Mouse (Mus musculus) spleen, embryonic (tissue): ENCODE measurements at regions not wholly inside any gene's neighbourhood (a gene's known extent, or its start where the extent isn't known, plus 50 kb on each side); places are given as distances from the start of the nearest gene placed in this dataset.

Source experiments
- CTCF ChIA-PET: fragments of 350-600 bp; sonication (Branson Sonifier 250); formaldehyde crosslinking; loops from one replicate; lab custom pipeline; 2022; lab: Charles Lee

DNA sequence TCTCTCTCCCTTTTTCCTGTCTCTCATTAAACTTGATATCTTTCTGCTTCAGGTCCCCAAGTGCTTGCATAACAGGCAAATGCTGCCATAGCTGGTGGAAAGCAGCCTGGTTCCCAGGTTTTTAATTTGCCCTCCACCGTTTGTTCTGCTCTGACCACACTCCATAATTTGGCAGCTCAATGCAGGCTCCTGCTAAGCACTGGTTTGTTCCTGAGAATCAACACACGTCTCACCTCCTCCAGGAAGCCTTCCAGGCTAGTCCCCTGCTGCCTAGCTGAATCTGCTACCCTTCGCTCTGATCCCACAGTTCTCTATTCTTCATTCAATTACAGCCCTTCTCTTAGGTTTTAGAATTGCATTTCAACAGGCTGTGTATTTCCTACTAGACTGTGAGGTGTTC is 152.4 kb upstream of the Ppp2r3a start:
- CTCF ChIA-PET, result no interaction called here

- CTCF ChIA-PET, result no interaction called here
These were observed 151.1 kb upstream of the Ppp2r3a start for GRCm38 (mm10) chr9:101402544-101403194.

DNA sequence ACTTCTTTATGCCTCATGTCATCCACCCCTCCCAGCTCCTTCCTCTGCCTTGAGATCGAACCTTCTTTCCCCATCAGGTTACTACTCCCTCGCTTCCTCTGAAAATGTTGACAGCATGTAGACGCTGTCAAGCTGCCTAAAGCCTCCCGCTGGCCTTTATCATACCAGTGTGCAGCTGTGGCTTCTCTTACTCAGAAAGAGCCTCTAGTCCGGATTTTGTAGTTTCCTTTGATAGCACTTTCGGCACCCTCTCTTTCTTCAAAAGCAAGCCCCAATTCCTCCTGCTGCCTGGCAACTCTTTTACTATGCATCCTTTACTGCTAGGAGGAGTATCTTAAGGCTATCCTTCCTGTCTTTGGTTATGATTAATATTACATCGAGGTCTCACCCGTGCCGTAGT is 149.8 kb upstream of the Ppp2r3a start:
- CTCF ChIA-PET, result no interaction called here

GRCm38 (mm10) chr9:101398858-101399257 is 147.3 kb upstream of the Ppp2r3a start:
- CTCF ChIA-PET, result no interaction called here

GRCm38 (mm10) chr9:101369380-101369779 is 117.8 kb upstream of the Ppp2r3a start:
- CTCF ChIA-PET, result no interaction called here

DNA sequence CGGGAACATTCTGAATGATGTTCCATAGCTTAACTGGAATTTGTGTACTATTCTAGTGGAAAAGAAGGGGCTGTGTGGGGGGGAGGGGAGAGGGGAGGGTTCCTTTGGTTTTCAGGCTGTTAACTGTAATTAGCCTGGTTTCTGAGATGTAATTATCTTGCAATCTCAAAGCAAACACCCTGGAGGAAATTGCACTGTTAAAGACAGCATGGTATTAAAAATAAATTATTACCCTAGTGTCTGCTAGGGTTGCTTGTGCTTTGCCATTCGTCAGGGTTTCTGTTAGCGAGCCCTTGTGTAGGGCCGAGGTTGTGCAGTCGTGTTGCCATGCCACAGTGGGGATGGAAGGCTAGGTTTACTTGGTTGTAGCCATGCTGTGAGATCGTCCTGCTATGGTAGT is 105.0 kb upstream of the Ppp2r3a start:
- CTCF ChIA-PET, result no interaction called here

DNA sequence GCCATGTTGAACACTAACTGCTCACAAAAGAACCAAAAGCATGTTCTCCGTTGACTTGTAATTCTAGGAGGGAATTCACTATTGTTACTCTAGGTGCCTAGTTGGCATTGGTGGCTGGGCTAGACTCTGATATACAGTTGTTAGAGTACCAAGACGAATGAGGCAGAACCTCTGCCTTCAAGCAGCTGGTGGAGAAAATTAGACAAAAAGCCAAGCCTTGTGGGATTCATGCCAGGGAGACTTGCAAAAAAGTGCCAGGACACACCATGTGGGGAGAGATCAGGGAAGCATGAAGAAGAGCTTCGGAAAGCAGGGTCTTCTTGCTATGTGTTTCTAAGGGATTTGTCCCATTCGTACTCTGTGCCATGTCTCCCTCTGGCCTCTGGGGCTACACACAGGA is 97.2 kb upstream of the Ppp2r3a start:
- CTCF ChIA-PET, result no interaction called here

- CTCF ChIA-PET, result no interaction called here
These were observed 91.3 kb upstream of the Ppp2r3a start for GRCm38 (mm10) chr9:101342887-101343286.

GRCm38 (mm10) chr9:101340796-101341465 is 89.3 kb upstream of the Ppp2r3a start:
- CTCF ChIA-PET, result no interaction called here

GRCm38 (mm10) chr9:101329032-101329824 is 77.6 kb upstream of the Ppp2r3a start:
- CTCF ChIA-PET, result no interaction called here

DNA sequence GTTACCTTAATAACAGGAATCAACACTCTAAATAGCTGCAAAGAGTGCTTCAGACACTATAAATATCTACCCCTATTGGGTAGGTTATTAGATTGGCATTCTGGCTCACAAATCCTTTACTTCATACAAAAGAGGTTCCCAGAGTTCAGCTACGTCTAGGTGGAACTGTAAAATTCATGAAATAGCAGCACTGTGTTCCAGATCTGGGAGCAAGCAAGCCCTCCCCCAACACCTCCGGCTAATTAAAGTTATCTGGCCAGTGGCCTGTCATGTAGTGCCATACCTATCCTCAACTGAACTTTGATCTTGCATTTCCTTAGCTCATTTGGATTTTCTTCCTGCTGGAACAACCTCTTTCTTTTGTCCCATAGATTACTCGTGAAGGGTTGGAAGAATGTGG is 75.4 kb upstream of the Ppp2r3a start:
- CTCF ChIA-PET, result no interaction called here

GRCm38 (mm10) chr9:101314036-101314435 is 62.4 kb upstream of the Ppp2r3a start:
- CTCF ChIA-PET, result no interaction called here

GRCm38 (mm10) chr9:101306408-101306935 is 54.9 kb upstream of the Ppp2r3a start:
- CTCF ChIA-PET, result no interaction called here

- CTCF ChIA-PET, result no interaction called here
These were observed 54.1 kb upstream of the Ppp2r3a start for GRCm38 (mm10) chr9:101305730-101306129.
